Mouse (Mus musculus) liver, embryonic 16.5 days (tissue): ENCODE data around the gene Lars2. TPM values are rescaled to one million over a fixed set of nuclear protein-coding genes. Genes with fewer than 3 reads are reported as not detected.
A peak's percentile ranks its signal among the peaks of the same experiment; 100 is the strongest.

Experiments used
- ATAC-seq: fragments of 200-750 bp; cut with Nextera tagmentation; 2 replicates; pipeline ENCODE4 v1.8.0; 2017; ENCODE audit warnings: low read depth, mild to moderate bottlenecking, moderate number of reproducible peaks, moderate library complexity
- H3K27ac ChIP-seq: fragments of 300-500 bp; sonication (generic); 2 replicates; pipeline ENCODE4 v1.5.1; 2014; ENCODE audit warnings: mild to moderate bottlenecking, low read length
- H3K27me3 ChIP-seq: fragments of 300-500 bp; sonication (generic); 2 replicates; pipeline ENCODE4 v1.6.1; 2014; ENCODE audit warnings: low read depth, low read length, mixed read lengths; ENCODE audit not compliant: control insufficient read depth, insufficient read depth
- H3K36me3 ChIP-seq: fragments of 300-500 bp; sonication (generic); 2 replicates; pipeline ENCODE4 v1.6.1; 2014; ENCODE audit warnings: mild to moderate bottlenecking; ENCODE audit not compliant: control insufficient read depth, insufficient read depth
- H3K4me1 ChIP-seq: fragments of 300-500 bp; sonication (generic); 2 replicates; pipeline ENCODE4 v1.6.1; 2014; ENCODE audit warnings: low read depth, low read length, mixed read lengths; ENCODE audit not compliant: control insufficient read depth
- H3K4me2 ChIP-seq: fragments of 300-500 bp; sonication (generic); 2 replicates; pipeline ENCODE4 v1.6.1; 2014; ENCODE audit warnings: low read depth, low read length, mixed read lengths
- H3K4me3 ChIP-seq: fragments of 300-500 bp; sonication (generic); 2 replicates; pipeline ENCODE4 v1.5.1; 2014; ENCODE audit warnings: low read depth, mild to moderate bottlenecking, low read length
- H3K9ac ChIP-seq: fragments of 300-500 bp; sonication (generic); 2 replicates; pipeline ENCODE4 v1.6.1; 2014; ENCODE audit warnings: low read depth, low read length
- H3K9me3 ChIP-seq: fragments of 300-500 bp; sonication (generic); replicated peaks from 2 replicates; pipeline ENCODE4 v1.6.1; 2016; ENCODE audit warnings: low read length; ENCODE audit not compliant: control insufficient read depth
- WGBS: fragments of 180-500 bp; shearing (Covaris S2); extraction: QIAGEN DNeasy Blood & Tissue Kit; methylation state at CpG from one replicate; pipeline ENCODE4 v1.1.7; 2014; ENCODE audit not compliant: insufficient replicate concordance; 5-methylcytosine and 5-hydroxymethylcytosine counted together
- polyA plus RNA-seq: library from polyadenylated mRNA; unstranded; fragments of >200 nt; fragmentation: Nextera tagmentation; extraction: Ambion mirVana; gene quantifications from 2 replicates; pipeline ENCODE4 v1.2.1, GENCODE M21; 2015

Lars2 gene
- polyA plus RNA-seq, 1 experiment from 2014 or later: 554 TPM

DNA sequence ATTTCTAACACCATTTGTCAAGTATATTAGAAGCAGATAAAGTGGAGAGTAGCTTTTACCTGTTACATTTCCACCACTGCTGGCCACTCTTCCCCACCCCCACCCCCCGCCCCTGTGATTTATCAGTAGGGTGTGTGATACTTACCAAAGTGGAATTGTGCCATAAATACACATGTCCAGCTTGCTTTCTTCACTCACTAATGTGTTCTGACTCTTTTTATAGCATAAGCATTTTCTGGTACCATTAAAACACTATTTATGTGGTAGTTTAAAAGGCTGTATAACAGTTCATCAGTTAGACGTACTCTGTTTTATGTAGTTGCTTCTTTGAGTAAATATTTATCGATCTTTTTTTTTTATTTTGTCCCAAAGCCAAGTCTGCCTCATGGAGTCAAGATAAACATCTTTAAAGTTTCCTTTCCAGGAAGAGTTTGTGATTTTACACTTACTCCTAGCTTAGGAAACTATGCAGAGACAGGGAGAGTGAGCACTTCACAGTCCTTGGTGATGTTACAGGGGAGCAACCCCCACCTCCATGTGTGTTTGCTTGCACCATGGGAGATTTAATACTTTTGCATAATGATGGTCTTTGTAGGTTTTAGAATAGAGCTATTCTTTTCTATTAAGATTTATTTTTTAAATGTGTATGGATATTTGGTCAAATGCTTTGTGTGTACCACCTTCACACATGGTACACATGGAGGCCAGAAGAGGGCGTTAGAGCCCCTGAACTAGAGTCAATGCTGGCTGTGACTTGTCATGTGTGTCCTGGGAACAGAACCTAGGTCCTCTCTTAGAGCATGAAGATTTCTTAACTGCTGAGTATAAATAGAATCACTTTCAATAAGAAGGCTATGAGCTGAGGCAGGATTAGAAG lies 139.8 kb downstream of the Lars2 start:
- H3K9ac ChIP-seq: no peak overlapping the region
- no peaks in the 10 kb centered on the region for H3K9me3 ChIP-seq
- peaks cover 12% of the 10 kb centered on the region; the same call in 1 of the 2 replicates for H3K36me3 ChIP-seq
- no peaks in the 10 kb centered on the region for H3K27me3 ChIP-seq
- no peak overlapping the region for H3K4me2 ChIP-seq
- no peaks in the 10 kb centered on the region; the same call in 1 of the 2 replicates for H3K4me1 ChIP-seq
- no peak for ATAC-seq
- no peak overlapping the region for H3K4me3 ChIP-seq
- no peak overlapping the region for H3K27ac ChIP-seq
- 71% methylated on average over 4 of the region's 4 CpGs for WGBS

DNA sequence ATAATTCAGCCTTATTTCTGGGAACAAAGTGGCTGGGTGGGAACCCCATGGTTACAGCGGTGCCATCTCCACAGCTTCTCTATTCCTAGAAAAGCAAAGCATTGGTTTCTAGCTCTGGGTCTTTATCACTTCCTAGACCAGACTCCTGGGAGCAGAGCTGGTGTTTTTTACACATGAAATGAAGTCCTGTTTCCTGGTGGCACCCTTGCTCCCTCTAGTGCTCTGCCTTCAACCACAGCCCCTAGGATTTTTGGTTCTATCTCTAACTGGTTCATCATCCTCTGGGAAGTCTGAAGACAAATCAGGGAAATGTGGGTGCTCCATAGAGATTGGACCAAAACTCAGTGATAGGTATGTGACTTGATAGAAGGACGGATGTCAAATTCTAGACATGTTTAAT lies 140.7 kb downstream of the Lars2 start:
- no peak overlapping the region for H3K4me2 ChIP-seq
- no peaks in the 10 kb centered on the region for H3K9me3 ChIP-seq
- no peak overlapping the region for H3K4me3 ChIP-seq
- 75% methylated on average over 2 of the region's 2 CpGs for WGBS
- no peaks in the 10 kb centered on the region; the same call in 1 of the 2 replicates for H3K4me1 ChIP-seq
- no peaks in the 10 kb centered on the region for H3K27me3 ChIP-seq
- H3K36me3 ChIP-seq: peaks cover 10% of the 10 kb centered on the region; the same call in 1 of the 2 replicates
- ATAC-seq: no peak
- no peak overlapping the region for H3K27ac ChIP-seq
- H3K9ac ChIP-seq: no peak overlapping the region

DNA sequence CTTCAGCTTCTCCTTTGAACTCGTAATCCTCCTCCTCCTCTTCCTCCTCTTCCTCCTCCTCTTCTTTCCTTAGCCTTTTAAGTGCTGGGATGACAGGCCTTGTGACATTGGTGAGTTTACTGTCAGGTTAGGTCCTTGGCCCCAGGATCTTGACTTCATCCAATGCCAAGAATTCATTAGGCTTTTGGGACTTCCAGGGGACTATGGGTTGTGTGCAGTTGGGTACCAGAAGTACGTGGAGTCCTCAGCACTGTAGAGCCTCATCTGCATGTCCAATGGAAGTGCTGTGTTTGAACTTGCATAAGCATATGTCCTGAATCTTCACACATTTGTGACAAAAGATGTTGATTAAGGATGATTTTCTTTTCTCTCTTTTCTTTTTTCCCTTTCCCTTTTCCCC lies 142.3 kb downstream of the Lars2 start:
- H3K4me3 ChIP-seq: no peak overlapping the region
- no peak overlapping the region for H3K4me2 ChIP-seq
- H3K36me3 ChIP-seq: peaks cover 2% of the 10 kb centered on the region; the same call in 1 of the 2 replicates
- no peak overlapping the region for H3K27ac ChIP-seq
- H3K27me3 ChIP-seq: no peaks in the 10 kb centered on the region
- no peaks in the 10 kb centered on the region for H3K9me3 ChIP-seq
- H3K4me1 ChIP-seq: no peaks in the 10 kb centered on the region; the same call in 1 of the 2 replicates
- no peak for ATAC-seq
- whole genome bisulfite sequencing: 75% methylated on average over 2 of the region's 2 CpGs
- no peak overlapping the region for H3K9ac ChIP-seq

DNA sequence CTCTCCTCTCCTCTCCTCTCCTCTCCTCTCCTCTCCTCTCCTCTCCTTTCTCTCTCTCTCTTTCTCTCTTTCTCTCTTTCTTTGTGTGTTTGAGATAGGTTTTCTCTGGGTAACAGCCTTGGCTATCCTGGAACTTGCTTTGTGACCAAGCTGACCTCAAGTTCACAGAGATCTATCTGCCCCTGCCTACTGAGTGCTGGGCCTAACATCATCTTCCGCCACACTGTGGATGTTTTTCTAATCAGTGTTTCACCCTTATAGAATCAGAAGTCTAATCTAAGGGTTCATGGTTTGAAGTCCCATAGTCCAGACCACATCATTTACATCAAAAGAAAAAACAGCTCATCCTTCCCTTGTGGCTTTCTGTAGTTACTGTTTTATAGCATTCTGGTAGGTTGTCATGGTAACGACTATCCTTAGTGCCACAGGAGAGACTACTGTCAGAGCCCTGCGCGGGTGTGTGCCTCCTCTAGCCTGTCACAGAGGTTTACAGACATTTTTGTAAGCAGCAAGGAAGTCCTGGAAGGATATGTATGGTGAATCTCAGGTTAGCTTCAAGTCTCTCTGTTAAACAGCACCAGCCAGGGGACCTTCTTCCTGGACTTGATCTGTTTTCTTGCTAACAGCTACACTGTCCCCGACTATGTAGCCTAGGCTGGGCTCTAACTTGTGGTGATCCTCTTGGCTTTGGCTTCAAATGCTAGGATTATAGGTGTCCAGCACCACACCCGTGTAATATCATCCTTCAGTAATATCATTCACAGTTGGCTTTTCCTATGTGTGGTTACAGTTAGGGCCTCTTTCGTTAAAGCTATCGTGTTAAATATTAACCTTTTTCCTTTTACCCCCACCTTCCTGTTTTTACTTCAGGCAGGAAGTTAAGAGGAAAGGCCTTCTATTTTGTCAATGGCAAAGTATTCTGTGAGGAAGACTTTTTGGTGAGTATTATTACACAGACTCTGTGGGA lies 143.2 kb downstream of the Lars2 start:
- Histone ChIP-seq H3K9me3 (no peaks in the 10 kb centered on the region), H3K4me1 (no peaks in the 10 kb centered on the region; the same call in 1 of the 2 replicates), H3K36me3 (peaks cover 2% of the 10 kb centered on the region; the same call in 1 of the 2 replicates), H3K27ac (peak overlapping the region; percentile 43; the same call in 1 of the 2 replicates), H3K4me3 (no peak overlapping the region), H3K27me3 (no peaks in the 10 kb centered on the region), H3K4me2 (no peak overlapping the region), H3K9ac (no peak overlapping the region)
- WGBS: 39% methylated on average over 8 of the region's 8 CpGs
- peak; percentile 25; the same call in 1 of the 2 replicates for ATAC-seq

DNA sequence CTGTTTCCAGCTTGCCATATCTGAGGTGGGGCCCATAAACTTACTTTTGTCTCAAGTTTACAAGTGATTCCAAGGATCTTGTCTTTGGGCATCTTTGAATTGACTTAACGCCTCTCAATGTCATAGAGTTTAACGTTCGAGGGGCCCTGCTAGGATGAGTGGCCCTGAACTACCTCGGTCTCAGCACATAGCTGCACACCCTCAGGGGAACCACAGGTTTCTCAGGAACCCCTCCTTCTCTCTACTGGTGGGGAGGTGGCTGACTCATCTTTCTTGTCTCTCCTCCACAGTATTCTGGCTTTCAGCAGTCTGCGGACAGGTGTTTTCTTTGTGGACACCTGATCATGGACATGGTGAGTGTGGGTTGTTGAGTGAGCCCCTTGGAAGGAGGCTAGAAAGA lies 144.2 kb downstream of the Lars2 start:
- H3K4me3 ChIP-seq: no peak overlapping the region
- H3K9ac ChIP-seq: no peak overlapping the region
- no peaks in the 10 kb centered on the region for H3K4me1 ChIP-seq
- H3K36me3 ChIP-seq: peaks cover 2% of the 10 kb centered on the region; the same call in 1 of the 2 replicates
- H3K27ac ChIP-seq: peak overlapping the region; percentile 11; the same call in 1 of the 2 replicates
- 81% methylated on average over 5 of the region's 5 CpGs for WGBS
- no peak for ATAC-seq
- H3K4me2 ChIP-seq: no peak overlapping the region
- H3K9me3 ChIP-seq: no peaks in the 10 kb centered on the region
- H3K27me3 ChIP-seq: no peaks in the 10 kb centered on the region

Other genes starting within 250 kb of the Lars2 start
- 0.20 TPM in 1 of 2 replicates, not detected in the other for gene Clec3b, start 216.0 kb upstream of the Lars2 start, polyA plus RNA-seq
- gene Cdcp1, start 150.9 kb upstream of the Lars2 start, polyA plus RNA-seq: 0.78 and 1.2 TPM in 2 replicates
- gene Tmem158, start 106.2 kb upstream of the Lars2 start, polyA plus RNA-seq: 0.71 and 0.75 TPM in 2 replicates
- 20.3 and 22.5 TPM in 2 replicates for gene Limd1, start 111.8 kb downstream of the Lars2 start, polyA plus RNA-seq
- 25.7 and 28.0 TPM in 2 replicates for gene Sacm1l, start 162.8 kb downstream of the Lars2 start, polyA plus RNA-seq